Mouse (Mus musculus) midbrain, embryonic 16.5 days (tissue): Measurements from ENCODE around the gene Amh. TPM values are rescaled to one million over a fixed set of nuclear protein-coding genes. Genes with fewer than 3 reads are reported as not detected.

ENCODE experiments used
- ATAC-seq: fragments of 200-750 bp; cut with Nextera tagmentation; 2 replicates; pipeline ENCODE4 v1.8.0; 2017; ENCODE audit warnings: moderate TSS enrichment
- H3K27ac ChIP-seq: fragments of 300-500 bp; sonication (generic); 2 replicates; pipeline ENCODE4 v1.5.1; 2014; ENCODE audit warnings: mild to moderate bottlenecking, low read length, mixed read lengths
- H3K27me3 ChIP-seq: fragments of 300-500 bp; sonication (generic); 2 replicates; pipeline ENCODE4 v1.6.1; 2014; ENCODE audit warnings: low read depth, low read length, mixed read lengths; ENCODE audit not compliant: control insufficient read depth, insufficient read depth
- H3K36me3 ChIP-seq: fragments of 300-500 bp; sonication (generic); 2 replicates; pipeline ENCODE4 v1.6.1; 2014; ENCODE audit warnings: mild to moderate bottlenecking, low read length, moderate library complexity, mixed read lengths; ENCODE audit not compliant: control insufficient read depth, insufficient read depth
- H3K4me1 ChIP-seq: fragments of 300-500 bp; sonication (generic); 2 replicates; pipeline ENCODE4 v1.6.1; 2014; ENCODE audit warnings: mild to moderate bottlenecking, low read length, mixed read lengths; ENCODE audit not compliant: control insufficient read depth, insufficient read depth
- H3K4me2 ChIP-seq: fragments of 300-500 bp; sonication (generic); 2 replicates; pipeline ENCODE4 v1.6.1; 2014; ENCODE audit warnings: mild to moderate bottlenecking, low read length, mixed read lengths
- H3K4me3 ChIP-seq: fragments of 300-500 bp; sonication (generic); 2 replicates; pipeline ENCODE4 v1.5.1; 2014; ENCODE audit warnings: low read depth, mild to moderate bottlenecking, low read length, moderate library complexity, mixed read lengths
- H3K9ac ChIP-seq: fragments of 300-500 bp; sonication (generic); 2 replicates; pipeline ENCODE4 v1.6.1; 2014; ENCODE audit warnings: low read depth, low read length, mixed read lengths
- H3K9me3 ChIP-seq: fragments of 300-500 bp; sonication (generic); replicated peaks from 2 replicates; pipeline ENCODE4 v1.6.1; 2014; ENCODE audit warnings: mild to moderate bottlenecking, low read length, mixed read lengths; ENCODE audit not compliant: control insufficient read depth, poor library complexity, severe bottlenecking
- WGBS: fragments of 180-500 bp; shearing (Covaris S2); extraction: QIAGEN DNeasy Blood & Tissue Kit; methylation state at CpG from one replicate; pipeline ENCODE4 v1.1.7; 2014; 5-methylcytosine and 5-hydroxymethylcytosine counted together
- polyA plus RNA-seq: library from polyadenylated mRNA; unstranded; fragments of >200 nt; fragmentation: Nextera tagmentation; extraction: Ambion mirVana; gene quantifications from 2 replicates; pipeline ENCODE4 v1.2.1, GENCODE M21; 2015

Amh gene
- polyA plus RNA-seq, 1 experiment from 2014 or later, result not detected

GRCm38 (mm10) chr10:80845055-80845693 lies 40.1 kb downstream of the Amh start:
- Histone ChIP-seq H3K9me3 (no peaks in the 10 kb centered on the region), H3K27me3 (peaks cover 25% of the 10 kb centered on the region), H3K4me2 (no peak overlapping the region), H3K4me3 (no peak overlapping the region), H3K9ac (no peak overlapping the region; the same call in 1 of the 2 replicates), H3K36me3 (no peaks in the 10 kb centered on the region), H3K27ac (no peak overlapping the region), H3K4me1 (peaks cover 6% of the 10 kb centered on the region; the same call in 1 of the 2 replicates)
- ATAC-seq, result no peak
- 55% methylated on average over 8 of the region's 8 CpGs for WGBS

DNA sequence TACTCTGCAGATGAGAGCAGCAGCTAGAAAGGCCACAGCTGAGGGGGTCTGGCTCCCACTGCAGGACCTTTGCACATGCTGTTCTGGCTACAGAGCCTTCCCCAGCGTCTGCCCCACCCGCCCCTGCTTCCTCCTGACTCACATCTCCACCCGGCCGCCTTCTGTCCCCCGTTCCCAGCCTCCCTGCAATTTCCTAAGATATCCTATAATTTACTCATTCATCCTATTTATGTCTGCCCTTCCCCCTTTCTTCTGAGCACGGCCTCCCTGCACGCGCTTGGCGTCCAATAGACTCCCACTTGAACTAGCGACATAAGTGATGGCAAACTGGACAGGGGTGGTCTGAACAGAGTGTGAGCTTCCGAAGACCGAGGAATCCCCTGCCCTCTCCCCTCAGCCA lies 40.7 kb downstream of the Amh start:
- no peaks in the 10 kb centered on the region for H3K36me3 ChIP-seq
- peaks cover 6% of the 10 kb centered on the region; the same call in 1 of the 2 replicates for H3K4me1 ChIP-seq
- no peak overlapping the region for H3K27ac ChIP-seq
- 78% methylated on average over 12 of the region's 12 CpGs for WGBS
- H3K9me3 ChIP-seq, result no peaks in the 10 kb centered on the region
- no peak for ATAC-seq
- no peak overlapping the region for H3K9ac ChIP-seq
- peaks cover 25% of the 10 kb centered on the region for H3K27me3 ChIP-seq
- no peak overlapping the region for H3K4me2 ChIP-seq
- H3K4me3 ChIP-seq, result no peak overlapping the region

DNA sequence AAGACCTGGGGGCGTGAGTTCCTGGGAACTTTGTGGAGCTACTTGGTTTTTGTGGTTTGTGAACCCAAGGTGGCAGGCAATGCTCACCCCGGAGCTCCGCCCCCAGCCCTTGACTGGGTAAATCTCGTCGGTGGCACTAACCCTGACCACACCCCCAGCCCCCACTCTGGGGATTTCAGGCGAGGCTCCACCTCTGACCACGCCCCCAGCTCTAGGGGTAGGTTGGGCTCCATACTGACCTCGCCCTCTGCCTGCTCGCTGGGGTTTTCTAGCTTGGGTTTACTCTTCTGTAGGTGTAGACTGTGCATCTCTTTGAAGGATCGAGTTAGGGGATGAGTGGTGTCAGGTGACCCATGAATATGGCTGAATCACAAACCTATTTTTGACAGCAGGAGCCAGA lies 43.5 kb downstream of the Amh start:
- WGBS, result 11% methylated on average over 10 of the region's 10 CpGs
- H3K9me3 ChIP-seq, result no peaks in the 10 kb centered on the region
- H3K4me1 ChIP-seq, result peaks cover 8% of the 10 kb centered on the region
- ATAC-seq, result no peak
- H3K27ac ChIP-seq, result no peak overlapping the region
- H3K4me2 ChIP-seq, result no peak overlapping the region
- H3K36me3 ChIP-seq, result peaks cover 12% of the 10 kb centered on the region
- H3K9ac ChIP-seq, result no peak overlapping the region
- peaks cover 14% of the 10 kb centered on the region for H3K27me3 ChIP-seq
- no peak overlapping the region for H3K4me3 ChIP-seq

DNA sequence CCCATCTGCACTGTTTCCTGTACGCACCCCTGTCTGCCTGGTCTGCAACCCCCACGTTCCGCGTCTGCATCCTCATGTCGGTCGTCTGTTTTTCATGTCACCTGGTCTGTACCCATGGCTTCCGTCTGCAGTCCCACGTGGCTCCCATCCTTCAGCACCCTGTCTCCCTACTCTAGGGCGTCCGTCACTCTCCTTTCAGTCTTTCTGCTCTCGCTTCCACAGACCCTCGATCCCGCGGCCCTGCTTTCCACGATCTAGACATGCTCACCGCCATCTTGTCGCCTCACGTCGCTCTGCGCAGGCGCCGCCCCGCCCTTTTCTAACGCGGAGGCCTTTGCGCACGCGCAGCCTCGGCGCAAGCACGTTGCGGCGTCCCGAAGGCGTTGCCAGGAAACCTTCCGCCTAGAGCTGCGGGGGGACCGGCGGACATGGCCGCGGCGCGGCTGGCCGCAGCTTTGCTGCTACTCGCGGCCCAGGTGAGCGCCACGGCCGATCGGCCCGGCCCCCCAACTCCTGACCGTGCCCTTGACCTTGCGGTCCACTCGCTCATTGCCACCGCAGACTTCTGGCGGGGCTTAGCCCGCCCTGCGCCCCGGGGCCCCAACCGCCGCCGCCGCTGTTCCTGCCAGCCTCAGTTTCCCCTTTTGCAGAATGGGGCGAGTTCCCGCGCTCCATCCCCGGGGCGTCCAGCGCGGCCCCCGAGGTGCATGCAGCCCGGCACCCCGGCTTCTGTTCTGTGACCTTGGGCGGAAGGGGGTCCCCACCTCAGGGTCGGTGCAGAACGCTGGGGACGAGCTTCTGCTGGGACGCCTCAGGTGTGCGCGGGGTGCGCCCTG lies 50.1 kb downstream of the Amh start, which contains the start of the genes Lsm7 and Sppl2b:
Lsm7 (minus strand) TSS at position 297 of the 836 bp plus-strand sequence.
Sppl2b (plus strand) TSS at position 363 of the 836 bp plus-strand sequence.
- under 1% methylated on average over 81 of the region's 81 CpGs for WGBS
- Histone ChIP-seq H3K4me2 (peak within 1 kb of the TSS; percentile 91), H3K27me3 (no peaks in the 10 kb centered on the region), H3K4me1 (peaks cover 32% of the 10 kb centered on the region), H3K4me3 (peak within 1 kb of the TSS; percentile 75), H3K9ac (peak within 1 kb of the TSS; percentile 96), H3K36me3 (peaks cover 12% of the 10 kb centered on the region), H3K9me3 (no peaks in the 10 kb centered on the region), H3K27ac (peak within 1 kb of the TSS; percentile 84)
- peak; percentile 79 for ATAC-seq

DNA sequence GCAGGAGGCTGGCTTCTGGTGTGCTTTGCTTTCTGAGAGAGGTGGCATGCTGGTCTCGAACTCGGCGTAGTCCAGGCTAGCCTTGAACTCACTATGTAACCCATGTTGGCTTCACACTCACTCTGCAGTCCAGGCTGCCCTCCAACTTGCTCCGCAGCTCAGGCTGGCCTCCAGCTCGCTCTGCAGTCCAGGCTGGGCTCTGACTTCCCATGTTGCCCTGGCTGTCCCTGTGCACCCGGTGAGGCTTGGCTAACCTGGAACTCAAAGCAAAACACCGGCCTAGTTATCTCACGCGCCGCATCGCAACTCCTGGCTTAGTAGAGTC lies 50.7 kb downstream of the Amh start:
- H3K9ac ChIP-seq, result peak overlapping the region; percentile 96
- H3K36me3 ChIP-seq, result peaks cover 12% of the 10 kb centered on the region
- no peak overlapping the region for H3K27ac ChIP-seq
- peak overlapping the region; percentile 91 for H3K4me2 ChIP-seq
- H3K27me3 ChIP-seq, result no peaks in the 10 kb centered on the region
- peak overlapping the region; percentile 75 for H3K4me3 ChIP-seq
- H3K9me3 ChIP-seq, result no peaks in the 10 kb centered on the region
- 29% methylated on average over 11 of the region's 11 CpGs for WGBS
- H3K4me1 ChIP-seq, result peaks cover 32% of the 10 kb centered on the region
- ATAC-seq, result 0 out of 2 replicates have a peak, but pooled peaks have one; percentile 15

DNA sequence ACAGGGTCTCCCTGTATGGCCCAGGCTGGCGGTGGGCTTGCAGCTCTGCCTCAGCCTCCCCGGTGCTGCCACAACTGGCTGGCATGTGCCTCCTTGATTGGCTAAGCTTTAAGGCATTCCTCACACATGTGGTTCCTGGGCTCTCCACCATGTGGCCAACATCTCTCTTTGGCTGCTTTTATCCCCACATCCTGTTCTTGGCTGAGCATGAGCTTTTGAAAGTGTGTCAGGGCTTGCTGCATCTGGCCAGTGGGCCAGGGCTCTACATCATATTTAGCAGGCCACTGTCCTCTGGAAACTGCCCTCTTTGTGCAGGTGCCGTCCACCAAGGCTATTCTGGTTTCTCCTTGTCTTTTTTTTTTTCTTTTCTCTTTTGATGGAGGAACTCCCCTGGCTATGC lies 51.2 kb downstream of the Amh start:
- H3K4me2 ChIP-seq, result peak overlapping the region; percentile 91
- H3K4me3 ChIP-seq, result peak overlapping the region; percentile 75; the same call in 1 of the 2 replicates
- no peaks in the 10 kb centered on the region for H3K27me3 ChIP-seq
- H3K27ac ChIP-seq, result no peak overlapping the region
- no peaks in the 10 kb centered on the region for H3K9me3 ChIP-seq
- WGBS, result 71% methylated on average over 3 of the region's 3 CpGs
- H3K4me1 ChIP-seq, result peaks cover 32% of the 10 kb centered on the region
- no peak for ATAC-seq
- peak overlapping the region; percentile 96 for H3K9ac ChIP-seq
- peaks cover 12% of the 10 kb centered on the region for H3K36me3 ChIP-seq

DNA sequence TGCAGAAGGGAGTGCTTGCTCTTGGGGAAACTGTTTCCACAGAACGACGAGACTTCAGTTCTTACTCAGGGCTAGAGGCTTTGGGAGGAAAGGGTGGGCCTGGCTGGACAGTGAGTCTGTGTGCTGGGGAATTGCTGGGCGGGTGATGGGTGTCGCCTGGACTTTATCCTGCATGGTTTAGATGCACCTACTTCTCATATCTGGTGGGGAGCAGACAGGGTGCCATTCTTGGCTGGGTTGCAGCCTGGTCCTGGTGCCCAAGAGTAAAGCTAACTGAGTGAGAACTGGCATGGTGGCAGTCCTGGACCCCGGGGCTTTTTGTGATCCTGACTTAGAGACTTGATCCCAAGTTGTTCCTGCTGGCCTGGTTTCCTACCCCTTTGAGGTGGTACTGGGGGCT lies 51.9 kb downstream of the Amh start:
- Histone ChIP-seq H3K27me3 (no peaks in the 10 kb centered on the region), H3K4me2 (peak overlapping the region; percentile 91; the same call in 1 of the 2 replicates), H3K4me3 (no peak overlapping the region), H3K4me1 (peaks cover 32% of the 10 kb centered on the region), H3K36me3 (peaks cover 5% of the 10 kb centered on the region), H3K9ac (peak overlapping the region; percentile 35), H3K27ac (no peak overlapping the region), H3K9me3 (no peaks in the 10 kb centered on the region)
- no peak for ATAC-seq
- 86% methylated on average over 5 of the region's 5 CpGs for WGBS
